Mouse (Mus musculus): ENCODE measurements at regions not wholly inside any gene's neighbourhood (a gene's known extent, or its start where the extent isn't known, plus 50 kb on each side); places are given as distances from the start of the nearest gene placed in this dataset.
"Not testable (repeated sequence)": the region's sequence is repeated elsewhere in the genome, so short reads cannot be mapped to it uniquely, and the experiment has no call there.

GRCm38 (mm10) chr15:25229807-25230206 is 183.8 kb downstream of the Basp1 start:
- Histone ChIP-seq H3K4me1 (ENCODE audit: control insufficient read depth, insufficient read depth, low read length) (no peaks in the 10 kb centered on the region), H3K9me3 (replicated peaks; ENCODE audit: control insufficient read depth, low read length) (no peaks in the 10 kb centered on the region), H3K4me2 (ENCODE audit: low read depth, low read length) (no peak overlapping the region), H3K36me3 (ENCODE audit: control insufficient read depth, insufficient read depth) (no peaks in the 10 kb centered on the region), H3K27me3 (ENCODE audit: control insufficient read depth, insufficient read depth, low read length) (no peaks in the 10 kb centered on the region), H3K27ac (ENCODE audit: low read length) (no peak overlapping the region), H3K9ac (ENCODE audit: low read length) (no peak overlapping the region), H3K4me3 (ENCODE audit: low read length) (no peak overlapping the region)
- ATAC-seq (replicated peaks; ENCODE audit: extremely low read depth, insufficient read depth, low FRiP score) = no peak
- WGBS = 86% methylated on average over 11 of the region's 11 CpGs

- H3K9me3 ChIP-seq (replicated peaks; ENCODE audit: control insufficient read depth, low read length) = no peaks in the 10 kb centered on the region
- H3K9ac ChIP-seq (ENCODE audit: low read length) = no peak overlapping the region
- 35% methylated on average over 7 of the region's 7 CpGs for WGBS
- ATAC-seq (replicated peaks; ENCODE audit: extremely low read depth, insufficient read depth, low FRiP score) = no peak
- H3K4me3 ChIP-seq (ENCODE audit: low read length) = no peak overlapping the region
- no peaks in the 10 kb centered on the region for H3K4me1 ChIP-seq (ENCODE audit: control insufficient read depth, insufficient read depth, low read length)
- H3K36me3 ChIP-seq (ENCODE audit: control insufficient read depth, insufficient read depth) = no peaks in the 10 kb centered on the region
- H3K27me3 ChIP-seq (ENCODE audit: control insufficient read depth, insufficient read depth, low read length) = no peaks in the 10 kb centered on the region
- H3K4me2 ChIP-seq (ENCODE audit: low read depth, low read length) = no peak overlapping the region
- H3K27ac ChIP-seq (ENCODE audit: low read length) = no peak overlapping the region
Measured at GRCm38 (mm10) chr15:25227496-25227895, 186.1 kb downstream of the Basp1 start.

GRCm38 (mm10) chr15:25225936-25226335 is 187.6 kb downstream of the Basp1 start:
- H3K36me3 ChIP-seq (ENCODE audit: control insufficient read depth, insufficient read depth) = no peaks in the 10 kb centered on the region
- ATAC-seq (replicated peaks; ENCODE audit: extremely low read depth, insufficient read depth, low FRiP score) = no peak
- H3K27ac ChIP-seq (ENCODE audit: low read length) = no peak overlapping the region
- H3K9me3 ChIP-seq (replicated peaks; ENCODE audit: control insufficient read depth, low read length) = no peaks in the 10 kb centered on the region
- no peak overlapping the region for H3K4me3 ChIP-seq (ENCODE audit: low read length)
- no peaks in the 10 kb centered on the region for H3K27me3 ChIP-seq (ENCODE audit: control insufficient read depth, insufficient read depth, low read length)
- H3K4me2 ChIP-seq (ENCODE audit: low read depth, low read length) = no peak overlapping the region
- 26% methylated on average over 3 of the region's 3 CpGs for WGBS
- no peak overlapping the region for H3K9ac ChIP-seq (ENCODE audit: low read length)
- no peaks in the 10 kb centered on the region for H3K4me1 ChIP-seq (ENCODE audit: control insufficient read depth, insufficient read depth, low read length)

GRCm38 (mm10) chr15:25225431-25225830 is 188.1 kb downstream of the Basp1 start:
- WGBS = 71% methylated on average over 3 of the region's 3 CpGs
- no peak for ATAC-seq (replicated peaks; ENCODE audit: extremely low read depth, insufficient read depth, low FRiP score)
- no peak overlapping the region for H3K27ac ChIP-seq (ENCODE audit: low read length)

GRCm38 (mm10) chr15:25221749-25222148 is 191.8 kb downstream of the Basp1 start:
- H3K4me1 ChIP-seq (ENCODE audit: control insufficient read depth, insufficient read depth, low read length) = no peaks in the 10 kb centered on the region
- H3K9me3 ChIP-seq (replicated peaks; ENCODE audit: control insufficient read depth, low read length) = no peaks in the 10 kb centered on the region
- 78% methylated on average over 4 of the region's 4 CpGs for WGBS
- no peak overlapping the region for H3K4me2 ChIP-seq (ENCODE audit: low read depth, low read length)
- H3K27ac ChIP-seq (ENCODE audit: low read length) = no peak overlapping the region
- no peak overlapping the region for H3K9ac ChIP-seq (ENCODE audit: low read length)
- H3K36me3 ChIP-seq (ENCODE audit: control insufficient read depth, insufficient read depth) = no peaks in the 10 kb centered on the region
- no peaks in the 10 kb centered on the region for H3K27me3 ChIP-seq (ENCODE audit: control insufficient read depth, insufficient read depth, low read length)
- no peak overlapping the region for H3K4me3 ChIP-seq (ENCODE audit: low read length)
- ATAC-seq (replicated peaks; ENCODE audit: extremely low read depth, insufficient read depth, low FRiP score) = no peak

More at GRCm38 (mm10) chr15:25225431-25225830, 188.1 kb downstream of the Basp1 start:
- Histone ChIP-seq H3K9ac (ENCODE audit: low read length) (no peak overlapping the region), H3K27me3 (ENCODE audit: control insufficient read depth, insufficient read depth, low read length) (no peaks in the 10 kb centered on the region), H3K4me1 (ENCODE audit: control insufficient read depth, insufficient read depth, low read length) (no peaks in the 10 kb centered on the region), H3K4me2 (ENCODE audit: low read depth, low read length) (no peak overlapping the region), H3K9me3 (replicated peaks; ENCODE audit: control insufficient read depth, low read length) (no peaks in the 10 kb centered on the region), H3K36me3 (ENCODE audit: control insufficient read depth, insufficient read depth) (no peaks in the 10 kb centered on the region), H3K4me3 (ENCODE audit: low read length) (no peak overlapping the region)

GRCm38 (mm10) chr15:25216375-25216774 is 197.2 kb downstream of the Basp1 start:
- Histone ChIP-seq H3K4me1 (ENCODE audit: control insufficient read depth, insufficient read depth, low read length) (no peaks in the 10 kb centered on the region), H3K27ac (ENCODE audit: low read length) (no peak overlapping the region), H3K9ac (ENCODE audit: low read length) (no peak overlapping the region), H3K9me3 (replicated peaks; ENCODE audit: control insufficient read depth, low read length) (no peaks in the 10 kb centered on the region), H3K36me3 (ENCODE audit: control insufficient read depth, insufficient read depth) (no peaks in the 10 kb centered on the region), H3K4me3 (ENCODE audit: low read length) (no peak overlapping the region), H3K27me3 (ENCODE audit: control insufficient read depth, insufficient read depth, low read length) (no peaks in the 10 kb centered on the region), H3K4me2 (ENCODE audit: low read depth, low read length) (no peak overlapping the region)
- ATAC-seq (replicated peaks; ENCODE audit: extremely low read depth, insufficient read depth, low FRiP score) = no peak
- 79% methylated on average over 1 of the region's 1 CpGs for WGBS

GRCm38 (mm10) chr15:25202097-25202496 is 211.5 kb downstream of the Basp1 start:
- Histone ChIP-seq H3K9ac (ENCODE audit: low read length) (no peak overlapping the region), H3K36me3 (ENCODE audit: control insufficient read depth, insufficient read depth) (no peaks in the 10 kb centered on the region), H3K27me3 (ENCODE audit: control insufficient read depth, insufficient read depth, low read length) (no peaks in the 10 kb centered on the region), H3K9me3 (replicated peaks; ENCODE audit: control insufficient read depth, low read length) (no peaks in the 10 kb centered on the region), H3K4me1 (ENCODE audit: control insufficient read depth, insufficient read depth, low read length) (no peaks in the 10 kb centered on the region), H3K27ac (ENCODE audit: low read length) (no peak overlapping the region), H3K4me3 (ENCODE audit: low read length) (no peak overlapping the region), H3K4me2 (ENCODE audit: low read depth, low read length) (no peak overlapping the region)
- ATAC-seq (replicated peaks; ENCODE audit: extremely low read depth, insufficient read depth, low FRiP score) = no peak
- WGBS = 67% methylated on average over 3 of the region's 3 CpGs

GRCm38 (mm10) chr15:25200249-25200648 is 213.3 kb downstream of the Basp1 start:
- H3K9me3 ChIP-seq (replicated peaks; ENCODE audit: control insufficient read depth, low read length); H3K4me3 ChIP-seq (ENCODE audit: low read length); H3K4me2 ChIP-seq (ENCODE audit: low read depth, low read length); H3K36me3 ChIP-seq (ENCODE audit: control insufficient read depth, insufficient read depth); H3K9ac ChIP-seq (ENCODE audit: low read length); H3K4me1 ChIP-seq (ENCODE audit: control insufficient read depth, insufficient read depth, low read length); H3K27me3 ChIP-seq (ENCODE audit: control insufficient read depth, insufficient read depth, low read length); ATAC-seq (replicated peaks; ENCODE audit: extremely low read depth, insufficient read depth, low FRiP score); H3K27ac ChIP-seq (ENCODE audit: low read length): not testable (repeated sequence)
- 83% methylated on average over 23 of the region's 23 CpGs for WGBS

GRCm38 (mm10) chr15:25187881-25188326 is 225.7 kb downstream of the Basp1 start:
- no peaks in the 10 kb centered on the region for H3K9me3 ChIP-seq (replicated peaks; ENCODE audit: control insufficient read depth, low read length)
- no peak for ATAC-seq (replicated peaks; ENCODE audit: extremely low read depth, insufficient read depth, low FRiP score)
- no peak overlapping the region for H3K4me3 ChIP-seq (ENCODE audit: low read length)
- H3K27me3 ChIP-seq (ENCODE audit: control insufficient read depth, insufficient read depth, low read length) = no peaks in the 10 kb centered on the region
- no peak overlapping the region for H3K4me2 ChIP-seq (ENCODE audit: low read depth, low read length)
- H3K4me1 ChIP-seq (ENCODE audit: control insufficient read depth, insufficient read depth, low read length) = no peaks in the 10 kb centered on the region
- no peak overlapping the region for H3K9ac ChIP-seq (ENCODE audit: low read length)
- no peak overlapping the region for H3K27ac ChIP-seq (ENCODE audit: low read length)
- 62% methylated on average over 2 of the region's 2 CpGs for WGBS
- H3K36me3 ChIP-seq (ENCODE audit: control insufficient read depth, insufficient read depth) = no peaks in the 10 kb centered on the region

- Histone ChIP-seq H3K9me3 (replicated peaks; ENCODE audit: control insufficient read depth, low read length) (no peaks in the 10 kb centered on the region), H3K36me3 (ENCODE audit: control insufficient read depth, insufficient read depth) (no peaks in the 10 kb centered on the region), H3K9ac (ENCODE audit: low read length) (no peak overlapping the region), H3K27ac (ENCODE audit: low read length) (no peak overlapping the region), H3K27me3 (ENCODE audit: control insufficient read depth, insufficient read depth, low read length) (no peaks in the 10 kb centered on the region), H3K4me1 (ENCODE audit: control insufficient read depth, insufficient read depth, low read length) (no peaks in the 10 kb centered on the region), H3K4me3 (ENCODE audit: low read length) (no peak overlapping the region), H3K4me2 (ENCODE audit: low read depth, low read length) (no peak overlapping the region)
- ATAC-seq (replicated peaks; ENCODE audit: extremely low read depth, insufficient read depth, low FRiP score) = no peak
- 72% methylated on average over 6 of the region's 6 CpGs for WGBS
Measured at GRCm38 (mm10) chr15:25172755-25173154, 240.8 kb downstream of the Basp1 start.

All from heart, embryonic 16.5 days (tissue).